Mouse (Mus musculus) heart, postnatal 0 days (tissue): ENCODE measurements around the gene Elfn1. TPM values are rescaled to one million over a fixed set of nuclear protein-coding genes. Genes with fewer than 3 reads are reported as not detected.

ENCODE experiments used
- ATAC-seq: fragments of 200-750 bp; cut with Nextera tagmentation; 2 replicates; pipeline ENCODE4 v1.8.0; 2017; ENCODE audit warnings: low read depth, moderate number of reproducible peaks, moderate library complexity; ENCODE audit not compliant: insufficient read depth
- DNase-seq: peaks from one replicate; pipeline ENCODE4 v3.0.0-alpha.2; 2016; ENCODE audit warnings: low spot score
- H3K27ac ChIP-seq: fragments of 300-500 bp; sonication (generic); 2 replicates; pipeline ENCODE4 v1.5.1; 2014; ENCODE audit warnings: low read depth, mild to moderate bottlenecking
- H3K27me3 ChIP-seq: fragments of 300-500 bp; sonication (generic); 2 replicates; pipeline ENCODE4 v1.6.1; 2014; ENCODE audit warnings: low read length, mixed read lengths; ENCODE audit not compliant: control insufficient read depth, insufficient read depth
- H3K36me3 ChIP-seq: fragments of 300-500 bp; sonication (generic); replicated peaks from 2 replicates; pipeline ENCODE4 v1.6.1; 2014; ENCODE audit warnings: low read length, mixed read lengths; ENCODE audit not compliant: control insufficient read depth, insufficient read depth
- H3K4me1 ChIP-seq: fragments of 300-500 bp; sonication (generic); 2 replicates; pipeline ENCODE4 v1.6.1; 2014; ENCODE audit warnings: antibody characterized with exemption; ENCODE audit not compliant: control insufficient read depth, insufficient read depth
- H3K4me2 ChIP-seq: fragments of 300-500 bp; sonication (generic); 2 replicates; pipeline ENCODE4 v1.6.1; 2014; ENCODE audit warnings: low read depth, mild to moderate bottlenecking, low read length, moderate library complexity
- H3K4me3 ChIP-seq: fragments of 300-500 bp; sonication (generic); 2 replicates; pipeline ENCODE4 v1.5.1; 2014; ENCODE audit warnings: low read depth, low read length
- H3K9ac ChIP-seq: fragments of 300-500 bp; sonication (generic); replicated peaks from 2 replicates; pipeline ENCODE4 v1.6.1; 2014; ENCODE audit warnings: low read depth, low read length, mixed read lengths
- H3K9me3 ChIP-seq: fragments of 300-500 bp; sonication (generic); replicated peaks from 2 replicates; pipeline ENCODE4 v1.6.1; 2016; ENCODE audit warnings: low read length; ENCODE audit not compliant: control insufficient read depth
- CTCF ChIP-seq: IDR thresholded peaks from 2 replicates; pipeline ENCODE4 v1.5.1; 2016; ENCODE audit warnings: antibody characterized with exemption, control low read depth, low read depth
- EP300 ChIP-seq: IDR thresholded peaks from 2 replicates; pipeline ENCODE4 v1.6.1; 2016; ENCODE audit warnings: antibody characterized with exemption, low read depth
- WGBS: fragments of 180-500 bp; shearing (Covaris S2); extraction: QIAGEN DNeasy Blood & Tissue Kit; methylation state at CpG from one replicate; pipeline ENCODE4 v1.1.7; 2014; 5-methylcytosine and 5-hydroxymethylcytosine counted together
- polyA plus RNA-seq: library from polyadenylated mRNA; unstranded; fragments of >200 nt; fragmentation: Nextera tagmentation; extraction: Ambion mirVana; gene quantifications from 2 replicates; pipeline ENCODE4 v1.2.1, GENCODE M21; 2015
- total RNA-seq: library from RNA; depleted of rRNA; stranded (reverse); fragments of >200 nt; gene quantifications from 2 replicates; pipeline ENCODE4 v1.2.3, GENCODE M21; 2014; ENCODE audit warnings: low replicate concordance

Gene Elfn1
- total and polyA plus RNA-seq, 2 experiments from 2014 or later, result 0.10 to 1.9 TPM

DNA sequence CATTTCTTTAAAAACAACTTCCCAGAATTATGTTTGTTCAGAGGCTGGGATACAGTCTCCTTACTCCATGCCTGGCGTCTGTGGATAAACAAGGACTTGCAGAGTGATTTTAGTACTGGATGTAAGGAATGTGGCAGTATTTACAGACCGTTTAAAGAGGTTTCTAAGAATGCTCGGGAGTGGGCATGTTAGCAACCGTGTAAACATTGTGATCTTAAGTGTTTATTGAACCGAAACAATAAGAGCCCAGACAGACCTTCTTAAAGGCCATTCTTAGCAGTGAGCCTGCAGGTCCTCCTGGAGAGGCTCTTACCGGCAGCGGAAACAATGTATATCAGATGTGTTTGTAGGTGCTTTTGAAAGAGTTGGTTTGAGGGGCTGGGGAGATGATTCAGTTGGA, 30.2 kb upstream of the Elfn1 start:
- H3K27me3 ChIP-seq, result no peaks in the 10 kb centered on the region
- no peaks in the 10 kb centered on the region for H3K36me3 ChIP-seq
- H3K4me1 ChIP-seq, result no peaks in the 10 kb centered on the region
- H3K4me2 ChIP-seq, result no peak overlapping the region
- ATAC-seq, result no peak
- no peak overlapping the region for H3K27ac ChIP-seq
- WGBS, result 54% methylated on average over 7 of the region's 7 CpGs
- no peaks in the 10 kb centered on the region for H3K9me3 ChIP-seq
- no peak overlapping the region for H3K9ac ChIP-seq
- no peak for DNase-seq
- H3K4me3 ChIP-seq, result no peak overlapping the region
- TF ChIP-seq CTCF (no peak), EP300 (no peak)

GRCm38 (mm10) chr5:139879694-139880093, 28.0 kb upstream of the Elfn1 start:
- no peak overlapping the region for H3K4me3 ChIP-seq
- no peaks in the 10 kb centered on the region for H3K27me3 ChIP-seq
- no peak overlapping the region for H3K4me2 ChIP-seq
- no peaks in the 10 kb centered on the region for H3K36me3 ChIP-seq
- no peak for TF ChIP-seq CTCF
- no peak for TF ChIP-seq EP300
- no peak overlapping the region for H3K9ac ChIP-seq
- no peak for ATAC-seq
- H3K9me3 ChIP-seq, result no peaks in the 10 kb centered on the region
- no peak overlapping the region for H3K27ac ChIP-seq
- WGBS, result 63% methylated on average over 5 of the region's 5 CpGs
- DNase-seq, result no peak
- H3K4me1 ChIP-seq, result no peaks in the 10 kb centered on the region

- WGBS, result 87% methylated on average over 9 of the region's 9 CpGs
- Histone ChIP-seq H3K27me3 (no peaks in the 10 kb centered on the region), H3K27ac (no peak overlapping the region), H3K36me3 (no peaks in the 10 kb centered on the region), H3K4me2 (no peak overlapping the region), H3K9me3 (no peaks in the 10 kb centered on the region), H3K9ac (no peak overlapping the region), H3K4me3 (no peak overlapping the region), H3K4me1 (no peaks in the 10 kb centered on the region)
- ATAC-seq, result no peak
- TF ChIP-seq CTCF (no peak), EP300 (no peak)
- no peak for DNase-seq
Observed at GRCm38 (mm10) chr5:139881161-139881560, 26.6 kb upstream of the Elfn1 start.

DNA sequence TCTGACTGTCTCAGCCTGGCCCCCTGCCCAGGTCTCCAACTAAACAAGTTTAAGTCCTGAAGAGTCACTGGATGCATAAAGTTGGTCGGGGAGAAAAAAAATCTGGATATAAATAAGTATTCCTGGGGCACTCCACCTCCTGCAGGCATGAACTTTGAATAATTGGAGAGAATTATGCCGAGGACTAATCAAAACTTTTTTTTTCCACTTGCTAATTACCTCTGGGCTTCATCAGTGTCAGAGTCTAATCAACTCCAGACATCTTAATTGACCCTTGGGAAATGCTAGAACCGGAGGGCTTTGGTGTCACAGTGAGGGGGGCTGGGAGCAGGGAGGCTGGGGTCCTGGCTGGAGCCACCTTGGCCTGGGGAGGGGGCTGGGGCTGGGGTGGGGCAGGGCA, 19.1 kb upstream of the Elfn1 start:
- TF ChIP-seq EP300, result no peak
- no peak for TF ChIP-seq CTCF
- ATAC-seq, result no peak
- 33% methylated on average over 3 of the region's 3 CpGs for WGBS

DNA sequence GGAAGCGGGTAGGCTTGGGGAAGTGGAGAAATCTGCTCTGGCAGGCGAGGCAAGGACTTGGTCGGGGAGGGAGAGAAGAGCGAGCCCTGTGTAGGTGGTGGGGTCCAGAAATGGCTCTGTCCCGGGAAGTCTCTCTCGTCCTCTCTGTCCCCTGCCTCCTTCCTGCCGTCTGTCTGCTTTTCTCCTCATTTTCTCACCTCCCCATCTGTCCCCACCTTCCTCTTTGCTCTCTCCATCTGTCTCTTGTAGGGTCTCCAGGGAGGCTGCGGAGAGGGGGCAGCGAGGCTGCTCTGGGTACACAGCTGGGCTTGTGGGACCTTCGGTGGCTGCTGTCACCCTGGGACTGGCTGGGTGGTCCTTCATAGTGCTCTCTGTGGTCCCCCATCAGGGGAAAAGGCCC, 18.4 kb upstream of the Elfn1 start:
- H3K4me3 ChIP-seq, result no peak overlapping the region
- H3K36me3 ChIP-seq, result no peaks in the 10 kb centered on the region
- ATAC-seq, result no peak
- WGBS, result 41% methylated on average over 8 of the region's 10 CpGs
- no peak overlapping the region for H3K27ac ChIP-seq
- H3K4me1 ChIP-seq, result no peaks in the 10 kb centered on the region
- no peak overlapping the region for H3K9ac ChIP-seq
- no peaks in the 10 kb centered on the region for H3K9me3 ChIP-seq
- DNase-seq, result no peak
- TF ChIP-seq CTCF, result no peak
- no peak for TF ChIP-seq EP300
- H3K27me3 ChIP-seq, result peaks cover 20% of the 10 kb centered on the region
- no peak overlapping the region for H3K4me2 ChIP-seq

More for the DNA sequence above, 19.1 kb upstream of the Elfn1 start:
- Histone ChIP-seq H3K9me3 (no peaks in the 10 kb centered on the region), H3K4me2 (no peak overlapping the region), H3K36me3 (no peaks in the 10 kb centered on the region), H3K4me3 (no peak overlapping the region), H3K27ac (no peak overlapping the region), H3K9ac (no peak overlapping the region), H3K27me3 (peaks cover 17% of the 10 kb centered on the region), H3K4me1 (no peaks in the 10 kb centered on the region)
- no peak for DNase-seq

DNA sequence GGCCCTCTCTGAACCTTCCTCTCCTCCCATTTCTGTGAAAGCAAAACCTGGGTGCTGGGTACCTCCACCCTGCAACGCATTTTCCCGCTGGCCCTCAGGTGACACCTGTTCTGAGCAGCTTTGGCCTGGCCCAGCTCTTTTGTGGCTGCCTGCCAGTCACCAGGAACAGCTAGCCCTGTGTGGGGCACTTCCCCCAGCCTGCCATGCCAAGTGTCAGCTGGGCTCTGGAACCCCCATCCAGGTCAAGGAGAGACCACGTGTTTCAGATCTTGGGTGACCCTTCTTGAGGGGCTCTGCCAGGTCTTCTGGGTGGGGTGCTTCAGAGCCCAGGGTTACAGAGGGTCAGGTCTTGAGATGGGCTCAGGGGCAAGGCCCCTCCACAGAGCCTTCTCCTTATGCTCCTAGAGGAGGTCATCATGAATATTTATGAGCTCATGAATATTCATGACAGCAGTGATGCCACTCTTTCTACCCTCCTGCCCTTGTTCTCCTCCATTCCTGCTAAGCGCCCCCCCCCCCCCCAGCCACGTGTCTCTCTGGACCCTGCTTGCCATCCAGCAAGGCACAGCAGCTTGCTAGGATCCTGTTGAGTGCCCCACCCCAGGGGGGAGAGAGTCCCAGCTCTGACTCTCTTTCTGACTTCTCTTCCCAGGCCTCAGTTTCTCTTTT, 15.3 kb upstream of the Elfn1 start:
- DNase-seq (no peak), ATAC-seq (no peak)
- Histone ChIP-seq H3K4me2 (no peak overlapping the region), H3K36me3 (no peaks in the 10 kb centered on the region), H3K9me3 (no peaks in the 10 kb centered on the region), H3K4me1 (no peaks in the 10 kb centered on the region), H3K27me3 (peaks cover 25% of the 10 kb centered on the region), H3K27ac (no peak overlapping the region), H3K4me3 (no peak overlapping the region), H3K9ac (no peak overlapping the region)
- TF ChIP-seq CTCF, result no peak
- TF ChIP-seq EP300, result no peak
- 45% methylated on average over 5 of the region's 5 CpGs for WGBS
